Mouse (Mus musculus) left cerebral cortex, adult 2 months (tissue): Measurements from ENCODE around the gene Fblim1. TPM values are rescaled to one million over a fixed set of nuclear protein-coding genes. Genes with fewer than 3 reads are reported as not detected.
A peak's percentile ranks its signal among the peaks of the same experiment; 100 is the strongest.

Experiments
- DNase-seq, 2 experiments: peaks; one replicate each; pipeline ENCODE4 v3.0.0; 2021 to 2022; ENCODE audit warnings: low spot score in 2 of 2, mixed read lengths in 1 of 2; ENCODE audit errors: extremely low spot score in 1 of 2
- H3K27ac ChIP-seq: fragments of 200-600 bp; 2 replicates; pipeline ENCODE4 v1.8.1; 2022
- H3K4me3 ChIP-seq: fragments of 200-600 bp; 2 replicates; pipeline ENCODE4 v1.8.1; 2022
- CTCF ChIP-seq: fragments of 200-600 bp; IDR thresholded peaks from 2 replicates; pipeline ENCODE4 v1.8.1; 2022; ENCODE audit warnings: antibody characterized with exemption, mild to moderate bottlenecking, moderate library complexity
- intact Hi-C: fragments of 180-260 bp; cut with DNase I; formaldehyde crosslinking; loops from one replicate; pipeline ENCODE4 v1.15.1; 2025
- total RNA-seq, 2 experiments: library from RNA; stranded (reverse); gene quantifications; 2 replicates each; pipeline ENCODE4 v1.2.3; 2021

The Fblim1 gene
- total RNA-seq, 2 experiments from 2014 or later: 0.75 to 1.1 TPM

GRCm38 (mm10) chr4:141641353-141641771, 35.5 kb upstream of the Fblim1 start:
- no peak for DNase-seq
- no peak for TF ChIP-seq CTCF
- intact Hi-C loops: no loop called here
- H3K4me3 ChIP-seq: no peak overlapping the region
- H3K27ac ChIP-seq: peak overlapping the region; percentile 41; the same call in 1 of the 2 replicates

- DNase-seq: no peak
- Histone ChIP-seq H3K4me3 (no peak overlapping the region), H3K27ac (no peak overlapping the region)
- intact Hi-C loops: no loop called here
- TF ChIP-seq CTCF: no peak; the same call in 1 of the 2 replicates
Measured at GRCm38 (mm10) chr4:141639474-141639873, 33.6 kb upstream of the Fblim1 start.

- H3K27ac ChIP-seq: no peak overlapping the region
- intact Hi-C loops: no loop called here
- TF ChIP-seq CTCF: no peak
- DNase-seq: no peak
- no peak overlapping the region for H3K4me3 ChIP-seq
Measured at GRCm38 (mm10) chr4:141636693-141637092, 30.8 kb upstream of the Fblim1 start.

DNA sequence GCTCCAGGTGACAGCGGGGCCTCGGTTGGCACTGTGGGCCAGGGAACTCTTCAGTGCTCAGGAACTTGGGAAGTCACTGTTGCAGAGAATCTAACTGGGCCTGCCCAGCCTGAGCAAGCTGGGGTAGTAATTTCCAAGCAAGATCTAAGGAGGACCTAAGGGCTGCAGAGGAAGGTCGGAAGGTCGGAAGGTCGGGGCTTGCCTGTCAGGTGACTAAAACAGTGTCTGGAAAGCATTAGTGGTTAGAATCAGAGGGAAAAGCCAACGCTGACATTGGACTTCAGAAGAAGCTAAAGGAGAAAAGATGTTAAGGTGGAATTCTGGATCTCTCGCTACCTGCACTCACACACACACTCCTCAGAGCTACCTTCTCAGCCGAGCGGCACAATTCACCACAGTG, 30.1 kb upstream of the Fblim1 start:
- intact Hi-C loops: no loop called here
- Histone ChIP-seq H3K27ac (no peak overlapping the region), H3K4me3 (no peak overlapping the region)
- no peak for TF ChIP-seq CTCF
- DNase-seq: no peak

DNA sequence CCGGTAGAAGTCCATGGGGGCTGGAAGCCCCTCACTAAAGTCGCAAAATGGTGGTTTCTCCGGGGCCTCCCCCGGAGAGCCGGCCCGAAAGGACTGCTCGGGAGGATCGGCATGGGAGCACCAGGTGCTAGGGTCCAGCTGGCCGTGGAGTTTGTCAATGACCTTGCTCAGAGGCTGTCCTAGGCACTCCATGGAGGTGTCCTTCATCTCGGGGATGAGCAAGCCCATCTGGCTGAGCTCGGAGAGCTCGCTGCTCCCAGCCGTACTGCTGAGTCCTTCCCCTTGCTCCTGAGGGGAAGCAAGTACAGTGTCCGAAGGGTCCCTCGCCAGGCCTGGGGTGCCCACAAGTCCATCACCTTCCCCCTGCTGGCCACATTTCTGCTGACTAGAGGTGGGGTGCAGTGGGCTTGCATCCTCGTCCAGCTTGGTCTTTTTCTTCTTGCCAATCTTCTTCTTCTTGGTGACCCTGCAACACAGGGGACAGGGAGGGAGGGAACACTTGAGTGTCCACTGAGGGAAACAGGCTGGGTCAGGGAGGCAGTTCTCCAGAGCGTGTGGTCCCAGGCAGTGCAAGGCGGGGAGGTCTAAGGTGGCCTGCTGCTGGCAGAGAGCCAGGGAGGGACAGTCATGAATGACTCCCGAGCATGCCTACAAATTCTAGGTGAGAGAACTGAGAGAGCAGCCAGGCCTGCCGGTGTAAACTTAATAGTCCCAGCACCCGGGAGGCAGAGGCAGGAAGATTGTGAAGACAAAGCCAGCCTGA, 26.4 kb upstream of the Fblim1 start:
- Histone ChIP-seq H3K27ac (no peak overlapping the region), H3K4me3 (no peak overlapping the region)
- intact Hi-C loops: no loop called here
- DNase-seq: no peak
- TF ChIP-seq CTCF: no peak

GRCm38 (mm10) chr4:141631250-141631649, 25.4 kb upstream of the Fblim1 start:
- no peak for TF ChIP-seq CTCF
- no peak overlapping the region for H3K4me3 ChIP-seq
- H3K27ac ChIP-seq: no peak overlapping the region
- intact Hi-C loops: no loop called here
- DNase-seq: no peak

GRCm38 (mm10) chr4:141630021-141630420, 24.1 kb upstream of the Fblim1 start:
- no peak for DNase-seq
- Histone ChIP-seq H3K4me3 (no peak overlapping the region), H3K27ac (no peak overlapping the region)
- intact Hi-C loops: no loop called here
- no peak for TF ChIP-seq CTCF

GRCm38 (mm10) chr4:141628661-141629060, 22.8 kb upstream of the Fblim1 start:
- TF ChIP-seq CTCF: no peak
- DNase-seq: no peak
- Histone ChIP-seq H3K27ac (no peak overlapping the region), H3K4me3 (no peak overlapping the region)
- intact Hi-C loops: no loop called here

- no peak overlapping the region for H3K4me3 ChIP-seq
- TF ChIP-seq CTCF: no peak
- intact Hi-C loops: no loop called here
- no peak for DNase-seq
- no peak overlapping the region for H3K27ac ChIP-seq
Measured at GRCm38 (mm10) chr4:141627502-141627901, 21.6 kb upstream of the Fblim1 start.

GRCm38 (mm10) chr4:141625774-141626550, 20.1 kb upstream of the Fblim1 start:
- no peak for DNase-seq
- intact Hi-C loops: no loop called here
- no peak overlapping the region for H3K27ac ChIP-seq
- TF ChIP-seq CTCF: no peak
- no peak overlapping the region for H3K4me3 ChIP-seq

- no peak for DNase-seq
- intact Hi-C loops: no loop called here
- peak; percentile 63 for TF ChIP-seq CTCF
- Histone ChIP-seq H3K4me3 (no peak overlapping the region), H3K27ac (no peak overlapping the region)
Measured at GRCm38 (mm10) chr4:141624983-141625773, 19.3 kb upstream of the Fblim1 start.

DNA sequence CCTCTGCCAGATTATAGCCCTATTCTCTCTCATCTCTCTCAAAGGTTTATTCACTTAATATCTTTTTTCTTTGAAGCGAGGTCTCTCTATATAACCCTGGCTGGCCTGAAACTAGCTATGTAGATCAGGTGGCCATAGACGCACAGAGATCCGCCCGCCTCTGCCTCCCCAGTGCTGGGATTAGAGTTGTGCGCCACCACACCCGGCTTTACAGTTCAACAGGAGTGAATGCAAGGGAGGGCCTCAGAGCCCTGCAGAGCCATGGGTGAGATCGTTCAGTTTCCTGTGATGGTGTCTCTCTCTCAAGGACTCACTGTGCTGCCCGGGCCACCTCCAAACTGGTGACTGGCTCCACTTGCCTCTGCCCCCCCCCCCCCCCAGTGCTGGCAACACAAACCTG, 18.2 kb upstream of the Fblim1 start:
- intact Hi-C loops: no loop called here
- H3K27ac ChIP-seq: no peak overlapping the region

More for the DNA sequence above, 18.2 kb upstream of the Fblim1 start:
- no peak for DNase-seq
- no peak for TF ChIP-seq CTCF
- no peak overlapping the region for H3K4me3 ChIP-seq
